Mouse (Mus musculus): ENCODE data around the gene Dact2. TPM values are rescaled to one million over a fixed set of nuclear protein-coding genes. Genes with fewer than 3 reads are reported as not detected.

The Dact2 gene
- polyA plus RNA-seq, 1 experiment from 2014 or later = 2.6 TPM

- TF ChIP-seq EP300 (IDR thresholded peaks at IDR 0.05) (no peak), CTCF (IDR thresholded peaks at IDR 0.05) (peak; percentile 37)
- Histone ChIP-seq H3K9ac (replicated peaks; ENCODE audit: low read depth) (no peak overlapping the region), H3K27ac (ENCODE audit: low read length) (no peak overlapping the region), H3K4me2 (replicated peaks; ENCODE audit: low read depth, low read length) (no peak overlapping the region), H3K4me1 (ENCODE audit: insufficient read depth, low read depth, low read length) (no peaks in the 10 kb centered on the region), H3K36me3 (ENCODE audit: insufficient read depth, low read length) (no peaks in the 10 kb centered on the region), H3K27me3 (replicated peaks; ENCODE audit: insufficient read depth, low read length) (no peaks in the 10 kb centered on the region), H3K9me3 (ENCODE audit: low read length) (no peaks in the 10 kb centered on the region), H3K4me3 (ENCODE audit: low read depth, low read length) (no peak overlapping the region)
- 32% methylated on average over 11 of the region's 11 CpGs for WGBS
- DNase-seq (ENCODE audit: low spot score) = no peak
- ATAC-seq = no peak
These were observed 17.9 kb upstream of the Dact2 start for GRCm38 (mm10) chr17:14221893-14222615.

GRCm38 (mm10) chr17:14220606-14221202 lies 16.6 kb upstream of the Dact2 start:
- peak; percentile 46 for DNase-seq (ENCODE audit: low spot score)
- Histone ChIP-seq H3K27ac (ENCODE audit: low read length) (no peak overlapping the region), H3K9me3 (ENCODE audit: low read length) (no peaks in the 10 kb centered on the region), H3K4me2 (replicated peaks; ENCODE audit: low read depth, low read length) (no peak overlapping the region), H3K36me3 (ENCODE audit: insufficient read depth, low read length) (no peaks in the 10 kb centered on the region), H3K4me1 (ENCODE audit: insufficient read depth, low read depth, low read length) (no peaks in the 10 kb centered on the region), H3K4me3 (ENCODE audit: low read depth, low read length) (no peak overlapping the region), H3K9ac (replicated peaks; ENCODE audit: low read depth) (no peak overlapping the region), H3K27me3 (replicated peaks; ENCODE audit: insufficient read depth, low read length) (no peaks in the 10 kb centered on the region)
- 65% methylated on average over 7 of the region's 7 CpGs for WGBS
- no peak for ATAC-seq
- TF ChIP-seq EP300 (IDR thresholded peaks at IDR 0.05) = no peak
- peak; percentile 85 for TF ChIP-seq CTCF (IDR thresholded peaks at IDR 0.05)

- TF ChIP-seq EP300 (IDR thresholded peaks at IDR 0.05) = no peak
- TF ChIP-seq CTCF (IDR thresholded peaks at IDR 0.05) = no peak
- H3K9ac ChIP-seq (replicated peaks; ENCODE audit: low read depth) = no peak overlapping the region
- no peak for ATAC-seq
- H3K4me1 ChIP-seq (ENCODE audit: insufficient read depth, low read depth, low read length) = no peaks in the 10 kb centered on the region
- DNase-seq (ENCODE audit: low spot score) = no peak
- no peak overlapping the region for H3K4me2 ChIP-seq (replicated peaks; ENCODE audit: low read depth, low read length)
- H3K27me3 ChIP-seq (replicated peaks; ENCODE audit: insufficient read depth, low read length) = no peaks in the 10 kb centered on the region
- H3K9me3 ChIP-seq (ENCODE audit: low read length) = no peaks in the 10 kb centered on the region
- WGBS = 51% methylated on average over 3 of the region's 3 CpGs
- no peak overlapping the region for H3K4me3 ChIP-seq (ENCODE audit: low read depth, low read length)
- H3K27ac ChIP-seq (ENCODE audit: low read length) = no peak overlapping the region
- no peaks in the 10 kb centered on the region for H3K36me3 ChIP-seq (ENCODE audit: insufficient read depth, low read length)
These were observed 9.9 kb upstream of the Dact2 start for GRCm38 (mm10) chr17:14213976-14214529.

- WGBS = 77% methylated on average over 7 of the region's 7 CpGs
These were observed 8.7 kb upstream of the Dact2 start for GRCm38 (mm10) chr17:14212796-14213195.

GRCm38 (mm10) chr17:14207093-14207561 lies 3.0 kb upstream of the Dact2 start:
- no peak for TF ChIP-seq CTCF (IDR thresholded peaks at IDR 0.05)
- no peak for TF ChIP-seq EP300 (IDR thresholded peaks at IDR 0.05)
- DNase-seq (ENCODE audit: low spot score) (no peak), ATAC-seq (no peak)
- peaks cover 24% of the 10 kb centered on the region for H3K27me3 ChIP-seq (replicated peaks; ENCODE audit: insufficient read depth, low read length)
- no peak overlapping the region for H3K4me2 ChIP-seq (replicated peaks; ENCODE audit: low read depth, low read length)
- H3K4me1 ChIP-seq (ENCODE audit: insufficient read depth, low read depth, low read length) = no peaks in the 10 kb centered on the region
- H3K9me3 ChIP-seq (ENCODE audit: low read length) = no peaks in the 10 kb centered on the region
- no peak overlapping the region for H3K9ac ChIP-seq (replicated peaks; ENCODE audit: low read depth)
- WGBS = 27% methylated on average over 5 of the region's 5 CpGs
- H3K27ac ChIP-seq (ENCODE audit: low read length) = no peak overlapping the region
- no peaks in the 10 kb centered on the region for H3K36me3 ChIP-seq (ENCODE audit: insufficient read depth, low read length)
- no peak overlapping the region for H3K4me3 ChIP-seq (ENCODE audit: low read depth, low read length)

More at GRCm38 (mm10) chr17:14212796-14213195, 8.7 kb upstream of the Dact2 start:
- Histone ChIP-seq H3K4me1 (ENCODE audit: insufficient read depth, low read depth, low read length) (no peaks in the 10 kb centered on the region), H3K9ac (replicated peaks; ENCODE audit: low read depth) (no peak overlapping the region), H3K36me3 (ENCODE audit: insufficient read depth, low read length) (no peaks in the 10 kb centered on the region), H3K9me3 (ENCODE audit: low read length) (no peaks in the 10 kb centered on the region), H3K27ac (ENCODE audit: low read length) (no peak overlapping the region), H3K4me2 (replicated peaks; ENCODE audit: low read depth, low read length) (no peak overlapping the region), H3K27me3 (replicated peaks; ENCODE audit: insufficient read depth, low read length) (no peaks in the 10 kb centered on the region), H3K4me3 (ENCODE audit: low read depth, low read length) (no peak overlapping the region)
- TF ChIP-seq CTCF (IDR thresholded peaks at IDR 0.05) = no peak
- no peak for TF ChIP-seq EP300 (IDR thresholded peaks at IDR 0.05)
- DNase-seq (ENCODE audit: low spot score) (no peak), ATAC-seq (no peak)

GRCm38 (mm10) chr17:14206062-14206461 lies 2.0 kb upstream of the Dact2 start:
- DNase-seq (ENCODE audit: low spot score) = peak; percentile 81
- H3K4me3 ChIP-seq (ENCODE audit: low read depth, low read length) = no peak overlapping the region
- H3K9ac ChIP-seq (replicated peaks; ENCODE audit: low read depth) = no peak overlapping the region
- H3K27ac ChIP-seq (ENCODE audit: low read length) = no peak overlapping the region
- no peak for TF ChIP-seq EP300 (IDR thresholded peaks at IDR 0.05)
- peak; percentile 95 for TF ChIP-seq CTCF (IDR thresholded peaks at IDR 0.05)
- H3K4me1 ChIP-seq (ENCODE audit: insufficient read depth, low read depth, low read length) = no peaks in the 10 kb centered on the region
- 0 out of 2 replicates have a peak, but pooled peaks have one; percentile 11 for ATAC-seq
- 33% methylated on average over 3 of the region's 3 CpGs for WGBS
- peaks cover 29% of the 10 kb centered on the region for H3K27me3 ChIP-seq (replicated peaks; ENCODE audit: insufficient read depth, low read length)
- H3K4me2 ChIP-seq (replicated peaks; ENCODE audit: low read depth, low read length) = no peak overlapping the region
- no peaks in the 10 kb centered on the region for H3K36me3 ChIP-seq (ENCODE audit: insufficient read depth, low read length)
- no peaks in the 10 kb centered on the region for H3K9me3 ChIP-seq (ENCODE audit: low read length)

Measured in lung, postnatal 0 days (tissue).